Mouse (Mus musculus) cerebellum, postnatal 36 days (tissue): ENCODE measurements at regions not wholly inside any gene's neighbourhood (a gene's known extent, or its start where the extent isn't known, plus 50 kb on each side); places are given as distances from the start of the nearest gene placed in this dataset.
A peak's percentile ranks its signal among the peaks of the same experiment; 100 is the strongest.
"Not testable (repeated sequence)": the region's sequence is repeated elsewhere in the genome, so short reads cannot be mapped to it uniquely, and the experiment has no call there.

Source experiments
- DNase-seq, 2 experiments: peaks; one replicate each; pipeline ENCODE4 v3.0.0; 2021 to 2022; ENCODE audit warnings: mixed read lengths in 2 of 2

GRCm38 (mm10) chr6:47745856-47746255 is 67.4 kb downstream of the Pdia4 start:
- DNase-seq = not testable (repeated sequence)

- DNase-seq = peak in 1 of 2 experiments; percentile 26
These were observed 69.4 kb downstream of the Pdia4 start for GRCm38 (mm10) chr6:47743856-47744255.

- DNase-seq = peak in 1 of 2 experiments; percentile 28
These were observed 73.0 kb downstream of the Pdia4 start for GRCm38 (mm10) chr6:47740216-47740615.

GRCm38 (mm10) chr6:47739696-47740095 is 73.5 kb downstream of the Pdia4 start:
- peak; percentile 75 to 79 for DNase-seq

DNA sequence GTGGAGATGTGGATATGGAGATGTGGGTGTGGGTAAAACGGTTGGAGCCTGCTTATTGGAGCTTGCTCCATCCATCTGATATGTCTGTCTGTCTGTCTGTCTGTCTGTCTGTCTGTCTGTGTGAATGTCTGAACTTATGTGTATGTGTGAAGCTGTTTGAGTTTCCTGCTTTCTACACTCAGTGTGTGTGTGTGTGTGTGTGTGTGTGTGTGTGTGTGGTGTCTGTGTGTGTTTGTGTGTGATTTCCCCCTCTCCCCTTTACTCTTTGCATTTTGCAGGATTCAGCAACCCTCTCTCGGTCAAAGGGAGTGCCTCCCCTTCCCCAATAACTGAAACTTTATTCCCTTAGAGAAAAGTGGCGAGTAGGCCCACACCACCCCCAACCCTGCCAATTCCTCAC is 75.3 kb downstream of the Pdia4 start:
- not testable (repeated sequence) for DNase-seq
